Mouse (Mus musculus) G1E (cell line): ENCODE results near the gene Ncf1.

Source experiments
- CTCF ChIP-seq: IDR thresholded peaks from 2 replicates; pipeline ENCODE4 v1.5.1; 2012; ENCODE audit warnings: low read depth, low read length, inconsistent platforms, mixed read lengths
- GATA1 ChIP-seq: IDR thresholded peaks from 2 replicates; pipeline ENCODE4 v1.6.1; 2012; ENCODE audit warnings: borderline replicate concordance, low read length, inconsistent platforms, mixed read lengths
- TAL1 ChIP-seq: conservative IDR thresholded peaks from 2 replicates; pipeline ENCODE4 v1.6.1; 2012; ENCODE audit warnings: low read depth, low read length, inconsistent platforms, mixed read lengths

DNA sequence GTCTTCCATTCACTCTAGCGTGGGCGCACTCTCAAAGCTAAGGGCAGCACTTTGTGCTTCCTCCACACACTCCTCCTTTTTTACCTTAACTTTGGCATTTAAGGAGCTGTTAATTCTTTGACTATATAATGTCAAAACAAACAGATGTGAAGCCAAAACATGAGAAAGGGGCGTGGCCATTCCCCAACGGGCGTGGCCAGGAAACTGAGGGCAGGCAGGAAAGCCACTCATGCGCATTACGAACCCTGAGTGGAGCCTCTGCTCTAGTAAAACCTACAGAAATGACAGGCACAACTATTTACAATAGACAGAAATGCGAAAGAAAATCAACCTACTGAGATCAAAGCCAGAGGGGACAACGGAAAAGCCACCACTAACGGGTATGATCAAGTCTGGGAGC, 46.1 kb upstream of the Ncf1 start:
- no peak for TF ChIP-seq CTCF
- TF ChIP-seq GATA1, result no peak
- no peak for TF ChIP-seq TAL1
